Mouse (Mus musculus) monocyte, adult 2 months (primary cell): ENCODE results near the gene Chpf2.
"Not testable (repeated sequence)": the region's sequence is repeated elsewhere in the genome, so short reads cannot be mapped to it uniquely, and the experiment has no call there.

Experiments used
- DNase-seq, 2 experiments: peaks; one replicate each; pipeline ENCODE4 v3.0.0; 2022; ENCODE audit warnings: low spot score in 2 of 2, low read depth in 1 of 2

Chpf2 gene

DNA sequence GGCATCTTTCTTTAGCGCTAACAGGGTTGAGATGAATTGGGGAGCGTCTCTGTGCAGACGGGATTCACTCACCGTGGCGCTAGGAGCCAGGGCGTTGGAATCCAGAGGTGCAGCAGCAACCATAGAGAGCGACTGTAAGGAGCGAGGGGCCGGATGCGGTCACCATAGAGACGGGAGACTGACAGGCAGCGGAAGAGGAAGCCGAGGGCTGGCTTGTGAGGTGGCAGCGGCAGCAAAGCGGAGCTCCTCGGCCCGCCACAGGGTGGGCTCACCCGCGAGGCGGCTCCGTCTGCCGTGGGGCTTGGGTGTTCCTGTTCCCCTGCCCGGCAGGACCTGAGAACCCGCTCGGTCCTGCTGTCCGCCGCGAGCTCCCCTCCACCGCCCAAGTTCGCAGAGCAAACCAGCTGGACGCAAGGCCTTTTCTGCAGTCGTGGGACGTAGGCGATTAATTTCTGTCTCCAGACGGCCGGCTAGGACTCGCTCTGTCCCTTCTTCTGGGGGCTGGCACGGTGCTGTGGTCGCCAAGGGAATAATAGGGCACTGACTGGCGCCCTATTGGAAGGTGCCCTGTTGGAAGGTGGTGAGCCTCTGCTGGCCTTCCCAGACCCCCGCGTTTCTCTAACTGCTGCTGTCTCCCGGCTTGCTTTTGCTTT is at the start of gene Chpf2:
Gene Chpf2, plus strand, starts transcription at position 195 of the 653 bp plus-strand sequence.
- DNase-seq, result peak in 1 of 2 experiments; percentile 53

DNA sequence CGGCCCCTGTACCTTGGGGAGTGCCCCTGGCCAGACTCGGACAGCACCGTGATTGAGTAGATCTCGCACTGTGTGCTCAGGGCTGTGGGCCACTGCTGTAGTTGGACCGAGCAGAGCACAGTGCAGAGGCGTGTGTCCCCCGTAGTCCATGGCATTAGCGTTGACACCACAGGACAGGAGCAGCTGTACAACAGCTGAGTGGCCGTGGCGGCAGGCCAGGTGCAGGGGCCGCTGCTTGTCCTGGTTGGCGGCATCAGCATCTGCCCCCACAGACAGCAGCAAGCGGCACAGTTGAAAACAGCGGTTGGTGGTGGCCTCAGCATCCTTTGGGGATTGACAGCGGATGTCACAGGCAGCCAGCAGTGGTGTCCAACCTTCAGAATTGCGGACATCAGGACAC is 48.9 kb upstream of the Chpf2 start:
- DNase-seq, result no peak

DNA sequence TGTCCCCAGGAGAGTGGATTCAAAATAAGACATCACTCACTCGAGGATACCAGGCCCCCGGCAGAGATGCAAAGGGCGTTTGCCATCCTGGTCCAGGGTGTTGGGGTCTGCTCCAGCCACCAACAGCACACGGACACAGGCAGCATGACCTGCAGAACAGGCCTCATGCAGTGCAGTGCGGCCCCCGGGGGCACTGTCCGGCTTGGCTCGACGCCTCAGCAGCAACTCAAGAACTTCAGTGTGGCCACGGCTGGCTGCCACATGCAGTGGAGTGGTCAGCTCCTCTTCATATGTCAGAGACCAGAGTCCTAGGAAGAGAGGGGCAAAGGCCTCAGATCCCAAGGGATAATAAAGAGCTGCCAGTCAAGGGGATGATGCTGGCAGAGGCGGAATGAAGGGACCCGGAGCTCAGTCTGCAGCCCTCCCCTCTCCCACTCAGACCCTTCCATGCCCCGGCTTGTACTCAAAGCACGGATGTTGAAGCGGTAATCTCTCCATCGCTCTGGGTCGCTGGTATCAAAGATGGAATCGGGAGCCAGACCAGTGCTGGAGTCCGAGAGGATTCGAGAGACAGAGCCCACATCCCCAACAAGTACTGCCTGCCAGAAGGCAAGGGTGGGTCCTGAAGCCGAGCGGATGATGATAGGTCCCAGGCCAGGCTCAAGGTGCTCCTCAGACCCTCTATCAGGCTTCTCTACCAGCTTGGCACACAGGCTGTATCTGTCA is 46.8 kb upstream of the Chpf2 start:
- no peak for DNase-seq

DNA sequence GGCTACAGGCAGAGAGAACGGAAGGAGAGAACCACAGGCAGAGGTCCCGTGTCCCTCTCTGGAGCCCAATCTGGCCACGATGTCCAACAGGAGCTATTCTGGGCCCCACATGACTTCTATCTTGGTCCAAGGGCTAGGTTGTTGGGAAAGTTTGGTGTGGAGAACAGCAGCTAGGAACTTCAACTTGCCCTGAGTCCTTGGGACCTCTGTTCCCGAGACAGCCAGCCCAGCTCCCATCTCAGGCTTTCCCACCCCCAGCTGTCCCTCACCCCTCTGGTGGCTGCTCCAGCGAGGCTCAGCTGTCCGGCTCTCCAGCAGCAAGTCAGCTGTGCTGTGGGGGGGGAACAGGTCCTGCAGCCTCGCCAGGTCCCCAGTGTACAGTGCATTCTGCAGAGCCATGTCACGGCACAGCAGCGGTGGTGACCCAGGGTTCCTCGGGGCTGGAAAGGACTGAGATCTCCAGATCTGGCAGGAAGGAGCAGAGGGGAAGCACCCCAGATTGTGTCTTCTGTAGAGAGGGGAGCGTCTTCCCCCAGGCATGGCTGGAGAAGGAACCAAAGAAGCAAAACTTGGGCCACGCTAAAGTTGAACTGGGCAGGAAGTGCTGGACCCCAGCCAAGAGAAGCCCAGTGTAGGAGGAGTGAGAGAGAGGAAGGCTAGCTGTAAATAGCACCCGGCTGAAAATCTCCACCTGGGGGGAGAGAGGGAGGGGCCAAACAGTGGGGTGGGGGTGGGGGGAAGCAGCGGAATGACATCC is 46.0 kb upstream of the Chpf2 start, which contains the start of gene Asb10:
Gene Asb10, minus strand, starts transcription at position 592 of the 757 bp plus-strand sequence.
- DNase-seq, result no peak

DNA sequence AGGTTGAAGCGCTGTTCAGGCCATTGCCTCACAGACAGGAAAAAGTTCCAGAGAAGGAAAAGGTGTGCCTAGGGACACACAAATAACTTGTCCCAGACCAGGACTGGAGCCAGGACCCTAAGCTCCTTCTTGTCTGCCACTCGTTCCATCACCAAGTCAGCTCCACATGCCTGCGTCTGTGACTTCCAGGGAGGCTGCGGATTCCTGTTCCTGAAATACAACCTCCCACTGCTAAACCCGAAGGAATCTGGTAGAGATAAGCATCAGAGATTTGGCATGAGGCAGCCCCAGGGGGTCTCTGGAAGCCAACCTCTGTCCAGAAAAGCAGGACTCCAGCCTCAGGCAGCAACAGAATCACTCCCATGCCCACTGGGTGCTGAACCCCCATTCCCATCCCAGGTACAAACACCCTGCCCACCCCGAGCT is 45.4 kb upstream of the Chpf2 start:
- DNase-seq, result no peak

DNA sequence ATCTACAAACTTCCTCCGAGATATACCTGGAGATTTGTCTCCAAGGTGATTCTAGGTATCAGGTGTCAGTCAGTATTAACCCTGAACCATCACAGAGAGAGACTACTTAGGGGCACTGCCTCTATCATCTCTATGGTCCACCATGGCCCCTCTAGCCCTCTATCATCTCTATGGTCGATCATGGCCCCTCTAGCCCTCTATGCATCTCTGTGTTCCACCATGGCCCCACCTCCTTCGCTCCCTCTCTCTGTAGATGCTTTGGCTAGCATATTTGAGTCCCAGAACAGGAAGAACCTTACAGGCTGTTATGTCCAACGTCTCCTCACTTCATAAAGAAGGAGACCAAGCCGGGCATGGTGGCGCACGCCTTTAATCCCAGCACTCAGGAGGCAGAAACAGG is 43.9 kb upstream of the Chpf2 start:
- DNase-seq, result no peak

DNA sequence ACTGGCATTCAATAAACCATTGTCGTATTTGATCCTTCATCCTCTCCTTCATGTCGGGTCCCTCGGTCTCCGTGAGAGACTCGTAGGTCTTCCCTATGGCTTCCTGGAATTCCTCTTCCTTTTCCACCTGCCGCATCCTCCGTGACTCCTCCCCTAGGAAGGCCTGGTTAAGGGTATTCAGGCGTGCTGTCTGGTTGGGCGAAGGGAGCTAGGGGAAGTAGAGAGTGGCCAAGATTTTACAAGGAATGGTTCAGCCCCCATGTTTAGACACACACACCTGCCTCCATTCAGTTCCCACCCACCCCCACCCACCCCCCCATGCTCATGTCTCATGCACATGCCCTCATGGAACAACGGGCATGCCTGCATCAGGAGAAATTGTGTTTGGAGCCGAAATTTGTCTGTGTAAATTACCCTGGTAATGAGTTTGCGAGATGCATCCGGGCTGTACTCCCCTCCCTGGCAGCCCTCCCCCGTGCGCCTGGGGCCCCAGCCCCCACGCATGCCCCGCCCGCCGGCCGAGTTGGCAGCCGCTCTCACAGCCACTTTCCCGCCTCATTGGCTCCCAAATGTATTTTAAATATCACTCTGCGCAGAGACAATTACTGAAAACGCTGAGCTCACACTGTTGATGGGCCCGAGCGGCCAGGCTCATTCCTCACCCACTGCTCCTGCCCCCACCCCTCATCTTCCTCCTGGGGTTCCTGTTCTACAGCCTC is 35.8 kb upstream of the Chpf2 start:
- no peak for DNase-seq

DNA sequence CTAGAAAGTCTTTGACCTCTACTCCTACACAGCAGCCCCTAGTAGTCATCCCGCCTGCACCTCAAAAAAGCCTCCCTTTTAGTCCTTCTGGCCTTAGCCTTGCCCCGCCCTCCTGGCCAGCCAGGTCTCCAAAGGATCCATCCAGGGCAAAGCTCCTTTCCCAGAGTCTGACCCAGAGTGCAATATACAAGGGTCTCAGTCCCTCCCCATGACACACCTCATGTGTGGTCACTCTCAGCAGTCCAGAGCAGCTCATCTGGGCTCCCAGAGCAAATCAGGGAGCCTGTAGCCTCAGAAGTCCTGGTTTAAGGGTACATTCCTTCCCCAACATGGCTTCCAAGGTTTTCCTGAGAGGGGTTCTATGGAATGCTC is 35.2 kb upstream of the Chpf2 start:
- DNase-seq, result no peak

DNA sequence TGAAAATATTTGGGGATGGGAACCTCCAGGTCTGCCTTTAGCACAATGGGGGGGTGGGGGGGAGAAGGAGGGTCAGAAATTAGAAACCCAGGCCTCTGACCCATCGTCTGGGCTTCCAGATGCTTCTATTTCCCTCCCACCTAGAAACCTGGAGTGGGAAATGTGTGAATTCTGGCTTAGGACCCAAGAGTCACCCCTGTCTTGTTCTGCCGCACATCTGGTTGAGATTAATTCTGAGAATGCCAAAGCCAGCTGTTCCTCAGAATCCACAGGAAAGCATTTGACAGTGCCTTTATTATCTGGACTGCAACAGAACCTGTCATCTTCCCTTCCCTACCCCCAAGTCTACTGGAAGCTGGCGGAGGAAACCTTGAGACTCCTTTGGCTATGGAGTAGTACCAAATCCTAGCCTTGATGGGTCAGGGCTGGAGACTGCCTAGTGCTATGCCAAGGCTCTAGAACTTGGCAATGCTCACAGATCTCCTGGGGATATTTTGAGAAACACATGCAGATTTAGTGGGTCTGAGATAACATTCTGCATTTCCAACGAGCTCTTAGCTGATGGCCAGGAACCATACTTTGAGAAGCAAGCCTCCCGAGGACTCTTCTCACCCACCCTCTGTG is 32.8 kb upstream of the Chpf2 start:
- no peak for DNase-seq

DNA sequence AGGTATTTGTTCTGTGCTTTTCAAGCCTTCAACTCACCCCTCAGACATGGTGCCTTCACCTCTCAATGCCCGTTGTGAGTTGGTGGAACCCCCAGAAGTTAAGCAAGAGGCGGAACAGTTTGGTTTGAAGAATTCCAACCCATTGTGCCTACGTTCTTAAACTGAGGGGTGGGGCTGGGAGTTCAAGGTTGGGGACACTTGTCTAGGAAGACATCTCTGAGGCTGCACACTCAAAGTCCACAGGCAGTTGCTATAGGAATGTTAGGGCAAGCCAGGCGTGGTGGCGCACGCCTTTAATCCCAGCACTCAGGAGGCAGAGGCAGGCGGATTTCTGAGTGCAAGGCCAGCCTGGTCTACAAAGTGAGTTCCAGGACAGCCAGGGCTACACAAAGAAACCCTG is 31.2 kb upstream of the Chpf2 start:
- not testable (repeated sequence) for DNase-seq

DNA sequence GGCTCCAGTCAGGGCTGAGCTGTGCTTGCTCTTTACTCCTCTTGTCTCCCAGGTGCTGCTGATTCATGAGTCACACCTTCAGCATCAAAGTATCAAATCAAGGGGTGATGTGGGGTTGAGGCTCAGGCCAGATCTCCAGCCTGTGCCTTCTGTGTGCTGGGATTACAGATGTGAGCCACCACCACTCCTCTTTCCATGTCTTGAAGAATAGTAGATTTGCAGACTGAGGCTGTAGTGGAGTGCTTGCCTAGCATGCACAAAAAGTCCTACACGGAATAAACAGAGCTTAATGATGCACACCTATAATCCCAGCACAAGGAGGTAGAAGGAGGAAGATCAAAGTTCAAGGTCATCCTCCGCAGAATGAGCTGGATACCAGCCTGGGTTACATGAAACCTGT is 29.8 kb upstream of the Chpf2 start, which contains the start of gene 4931409K22Rik:
Gene 4931409K22Rik, minus strand, starts transcription at position 101 of the 400 bp plus-strand sequence.
- DNase-seq, result no peak

DNA sequence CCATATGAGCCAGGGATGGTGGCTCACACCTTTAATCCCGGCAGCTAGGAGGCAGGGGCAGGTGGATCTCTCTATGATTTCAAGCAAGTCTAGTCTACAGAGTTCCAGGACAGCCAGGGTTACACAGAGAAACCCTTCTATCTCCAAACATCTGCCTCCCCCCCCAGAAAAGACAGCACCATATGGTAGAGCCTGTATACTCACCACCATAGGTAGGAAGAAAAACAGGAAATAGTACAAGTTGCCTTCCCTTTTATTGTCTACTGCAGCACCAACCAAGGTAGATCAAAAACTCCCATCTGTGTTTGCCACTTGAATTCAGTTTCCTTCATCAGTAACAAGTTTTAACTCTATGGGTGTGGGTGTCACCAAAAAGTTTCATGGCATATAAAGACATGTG is 10.6 kb upstream of the Chpf2 start:
- DNase-seq, result no peak

DNA sequence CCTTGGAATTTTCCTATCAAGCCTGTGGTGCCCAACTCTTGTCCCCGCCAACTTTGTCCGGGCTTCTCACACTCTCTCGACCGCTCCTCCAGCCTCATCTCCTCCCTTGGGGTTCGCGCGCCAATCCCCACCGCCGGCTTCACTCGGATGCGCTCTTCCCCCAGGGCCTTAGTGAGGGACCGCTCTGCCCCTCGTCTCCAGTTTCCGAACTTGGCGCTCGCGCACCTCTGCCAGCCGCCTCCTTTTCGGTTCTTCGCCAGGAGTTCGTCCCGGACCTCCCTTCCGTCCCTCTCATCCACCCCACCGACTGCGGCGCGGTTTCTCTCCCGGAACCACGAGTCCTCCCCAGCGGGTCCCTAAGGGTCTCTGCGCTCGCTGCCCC is 9.7 kb upstream of the Chpf2 start:
- no peak for DNase-seq

DNA sequence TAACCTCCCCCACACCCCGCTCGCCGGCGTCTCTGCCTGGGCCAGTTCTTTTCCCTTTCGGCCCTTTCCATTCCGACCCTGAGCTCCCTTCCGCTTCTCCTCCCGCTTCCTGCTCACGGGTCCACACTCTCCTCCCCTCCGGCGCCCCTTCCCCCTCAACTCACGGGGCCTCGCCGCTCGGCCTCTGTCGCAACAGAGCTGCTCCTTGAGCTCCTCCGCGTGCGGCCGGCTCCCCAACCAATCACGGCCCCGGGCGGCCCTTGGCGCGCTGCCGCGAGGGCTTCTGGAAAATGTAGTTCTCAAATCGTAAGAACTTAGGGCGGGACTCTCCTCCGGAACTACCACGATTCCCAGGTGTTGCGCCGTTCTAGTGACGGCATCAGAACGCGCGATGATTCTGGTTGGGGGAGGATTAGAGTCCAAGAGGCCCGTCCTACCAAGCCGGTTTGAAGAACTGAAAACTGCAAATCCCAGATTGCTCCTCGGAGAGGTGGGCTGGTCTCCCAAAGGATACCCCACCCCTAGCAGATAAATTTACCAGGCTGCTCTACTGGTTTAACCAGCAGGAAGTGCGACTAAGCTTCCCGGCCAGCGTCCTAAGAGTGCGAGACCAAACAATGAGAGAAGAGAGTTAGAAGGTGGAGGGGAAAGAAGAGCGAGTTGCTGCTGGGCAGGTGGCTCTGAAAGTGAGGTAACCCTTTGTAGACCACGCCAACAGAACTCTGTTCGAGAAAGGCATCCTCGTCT is 9.2 kb upstream of the Chpf2 start, which contains the start of gene Abcf2:
Gene Abcf2, minus strand, starts transcription at position 285 of the 747 bp plus-strand sequence.
- DNase-seq, result peak; percentile 99

DNA sequence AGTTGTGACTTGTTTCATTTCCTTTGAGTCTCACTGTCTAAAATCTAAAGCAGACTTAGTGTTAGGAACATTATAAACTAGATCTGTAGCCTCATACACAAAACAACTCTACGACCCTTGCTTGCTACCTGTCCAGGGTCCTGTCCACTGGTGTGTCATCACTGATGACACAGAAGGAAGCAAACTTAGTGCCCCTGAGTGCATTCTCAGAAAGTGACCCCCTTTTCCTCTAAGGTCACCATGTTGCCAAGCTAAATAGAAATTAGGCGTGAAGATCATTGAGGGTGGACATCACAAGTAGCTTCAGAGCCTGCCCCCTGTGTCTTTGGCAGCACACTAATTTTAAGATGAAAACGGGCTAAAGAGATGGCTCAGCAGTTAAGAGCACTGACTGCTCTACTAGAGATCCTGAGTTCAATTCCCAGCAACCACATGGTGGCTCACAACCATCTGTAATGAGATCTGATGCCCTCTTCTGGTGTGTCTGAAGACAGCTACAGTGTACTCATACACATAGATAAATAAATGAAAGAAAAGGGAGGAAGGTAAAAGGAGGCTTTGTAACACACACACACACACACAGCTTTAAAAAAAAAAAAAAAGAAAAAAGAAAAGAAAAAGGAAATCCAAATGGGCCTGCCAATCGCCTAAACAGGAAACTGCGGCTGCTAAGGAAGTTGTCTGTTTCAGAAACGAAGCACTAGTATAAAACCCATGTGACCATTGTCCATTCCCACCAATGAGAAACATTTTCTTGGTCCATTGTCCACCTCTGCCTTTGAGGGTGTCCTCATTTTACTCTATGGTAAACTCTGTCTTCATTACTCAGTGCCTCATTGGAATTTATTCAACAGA is 8.2 kb upstream of the Chpf2 start:
- no peak for DNase-seq

DNA sequence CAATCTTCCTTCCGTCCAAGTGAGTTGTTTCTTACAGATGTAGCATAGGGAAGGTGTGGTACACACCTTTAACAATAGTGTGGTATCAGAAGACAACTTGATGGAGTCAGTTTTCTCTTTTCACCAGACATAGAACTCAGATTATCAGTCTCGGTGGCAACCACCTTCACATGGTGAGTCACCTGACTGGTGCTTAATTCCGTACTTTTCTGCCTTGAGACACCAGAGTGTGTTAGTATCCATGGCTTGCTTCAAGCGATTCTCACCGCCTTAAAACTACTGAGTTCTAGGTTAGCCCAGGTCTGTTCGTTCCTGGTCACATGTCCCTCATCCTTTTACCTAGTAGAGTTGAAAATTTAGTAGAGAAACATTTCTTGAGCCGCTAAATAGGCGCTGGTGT is 435 bp upstream of the Chpf2 start:
- no peak for DNase-seq

DNA sequence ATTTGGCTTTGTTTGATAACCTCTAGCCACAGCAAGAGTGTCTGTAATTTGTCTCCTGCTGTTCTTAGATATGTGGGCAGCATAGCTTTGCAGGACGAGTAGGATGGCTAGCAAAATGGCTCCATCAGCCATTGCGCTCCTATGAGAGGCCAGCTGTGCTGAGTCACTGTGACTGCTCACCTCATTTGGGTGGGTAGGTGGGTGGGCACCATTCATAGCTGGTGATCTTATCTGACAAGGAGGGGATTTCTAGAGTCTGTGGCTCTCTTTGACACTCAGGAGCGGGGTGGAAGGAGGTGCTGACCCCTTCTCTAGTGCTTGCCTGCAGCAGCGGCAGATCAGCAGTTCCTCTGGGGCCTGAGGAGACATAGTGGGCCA is 648 bp downstream of the Chpf2 start:
- DNase-seq, result no peak

DNA sequence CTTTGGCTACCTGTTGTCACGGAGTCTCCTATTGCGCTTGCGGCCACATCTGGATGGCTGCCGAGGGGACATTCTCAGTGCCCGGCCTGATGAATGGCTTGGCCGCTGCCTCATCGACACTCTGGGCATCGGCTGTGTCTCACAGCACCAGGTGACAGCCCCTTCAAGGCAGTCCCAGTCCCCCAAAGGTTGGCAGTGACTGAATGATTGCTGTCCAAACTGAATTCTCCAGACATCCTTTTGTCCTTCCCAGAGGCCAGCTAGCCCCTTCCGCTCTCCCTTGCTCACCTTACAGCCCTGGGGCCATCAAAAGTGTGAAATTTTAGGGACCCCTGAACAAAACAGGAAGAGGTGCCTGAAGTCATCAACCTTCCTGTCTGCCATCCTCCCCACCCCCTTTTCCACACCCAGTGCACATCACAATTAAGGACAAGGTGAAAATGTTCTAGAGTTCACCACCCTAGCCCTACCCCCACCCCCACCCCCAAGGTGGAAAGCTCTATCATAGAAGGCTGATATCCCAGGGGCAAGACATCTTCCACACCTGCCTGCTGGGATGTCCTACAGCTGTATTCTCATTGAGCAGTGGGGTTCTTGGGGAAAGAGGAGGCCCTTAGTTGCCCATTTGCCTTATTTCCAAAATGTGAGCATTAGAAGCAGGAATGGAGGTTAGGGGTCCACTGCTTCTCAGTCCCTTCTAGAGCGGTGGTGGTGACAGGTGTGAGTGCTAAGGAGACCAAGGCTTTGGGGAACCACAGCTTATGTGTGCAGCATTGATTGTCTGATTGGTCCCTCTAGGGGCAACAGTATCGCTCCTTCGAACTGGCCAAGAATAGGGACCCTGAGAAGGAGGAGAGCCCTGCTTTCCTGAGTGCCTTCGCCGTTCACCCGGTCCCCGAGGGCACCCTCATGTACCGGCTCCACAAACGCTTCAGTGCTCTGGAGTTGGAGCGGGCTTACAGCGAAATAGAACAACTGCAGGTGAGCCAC is 3.3 kb downstream of the Chpf2 start:
- DNase-seq, result no peak
